Mouse (Mus musculus): Measurements from ENCODE around the gene Map3k5. TPM values are rescaled to one million over a fixed set of nuclear protein-coding genes. Genes with fewer than 3 reads are reported as not detected.

Map3k5 gene
- polyA plus RNA-seq, 1 experiment from 2014 or later: 3.3 TPM

GRCm38 (mm10) chr10:20021256-20021655, 87.0 kb downstream of the Map3k5 start:
- H3K9ac ChIP-seq: no peak overlapping the region
- no peak overlapping the region for H3K4me3 ChIP-seq (replicated peaks)
- H3K4me2 ChIP-seq: no peak overlapping the region
- no peaks in the 10 kb centered on the region for H3K27me3 ChIP-seq (replicated peaks)
- H3K9me3 ChIP-seq: no peaks in the 10 kb centered on the region
- H3K36me3 ChIP-seq: no peaks in the 10 kb centered on the region
- ATAC-seq (ENCODE audit: insufficient read depth, low FRiP score, low read depth): no peak
- H3K4me1 ChIP-seq: no peaks in the 10 kb centered on the region
- 80% methylated on average over 6 of the region's 6 CpGs for WGBS
- no peak overlapping the region for H3K27ac ChIP-seq

GRCm38 (mm10) chr10:20021670-20022468, 87.6 kb downstream of the Map3k5 start:
- Histone ChIP-seq H3K9ac (no peak overlapping the region), H3K4me1 (no peaks in the 10 kb centered on the region), H3K4me2 (no peak overlapping the region), H3K4me3 (replicated peaks) (no peak overlapping the region), H3K27ac (no peak overlapping the region), H3K27me3 (replicated peaks) (no peaks in the 10 kb centered on the region), H3K36me3 (no peaks in the 10 kb centered on the region), H3K9me3 (no peaks in the 10 kb centered on the region)
- no peak for ATAC-seq (ENCODE audit: insufficient read depth, low FRiP score, low read depth)
- WGBS: 77% methylated on average over 15 of the region's 15 CpGs

GRCm38 (mm10) chr10:20022608-20023340, 88.5 kb downstream of the Map3k5 start:
- Histone ChIP-seq H3K27ac (no peak overlapping the region), H3K4me3 (replicated peaks) (no peak overlapping the region), H3K9ac (no peak overlapping the region), H3K4me1 (no peaks in the 10 kb centered on the region), H3K4me2 (no peak overlapping the region), H3K9me3 (no peaks in the 10 kb centered on the region), H3K36me3 (no peaks in the 10 kb centered on the region), H3K27me3 (replicated peaks) (no peaks in the 10 kb centered on the region)
- WGBS: 66% methylated on average over 10 of the region's 10 CpGs
- no peak for ATAC-seq (ENCODE audit: insufficient read depth, low FRiP score, low read depth)

- no peaks in the 10 kb centered on the region for H3K27me3 ChIP-seq (replicated peaks)
- H3K4me2 ChIP-seq: no peak overlapping the region
- ATAC-seq (ENCODE audit: insufficient read depth, low FRiP score, low read depth): no peak
- WGBS: 79% methylated on average over 10 of the region's 10 CpGs
- no peak overlapping the region for H3K9ac ChIP-seq
- H3K36me3 ChIP-seq: no peaks in the 10 kb centered on the region
- H3K4me3 ChIP-seq (replicated peaks): no peak overlapping the region
- no peaks in the 10 kb centered on the region for H3K4me1 ChIP-seq
- H3K27ac ChIP-seq: no peak overlapping the region
- no peaks in the 10 kb centered on the region for H3K9me3 ChIP-seq
Measured at GRCm38 (mm10) chr10:20023524-20023923, 89.3 kb downstream of the Map3k5 start.

GRCm38 (mm10) chr10:20024891-20025290, 90.6 kb downstream of the Map3k5 start:
- H3K27ac ChIP-seq: no peak overlapping the region
- H3K27me3 ChIP-seq (replicated peaks): no peaks in the 10 kb centered on the region
- no peak overlapping the region for H3K4me2 ChIP-seq
- ATAC-seq (ENCODE audit: insufficient read depth, low FRiP score, low read depth): no peak
- H3K4me1 ChIP-seq: no peaks in the 10 kb centered on the region
- 93% methylated on average over 10 of the region's 10 CpGs for WGBS
- no peak overlapping the region for H3K4me3 ChIP-seq (replicated peaks)
- H3K9ac ChIP-seq: no peak overlapping the region
- H3K9me3 ChIP-seq: no peaks in the 10 kb centered on the region
- no peaks in the 10 kb centered on the region for H3K36me3 ChIP-seq

- ATAC-seq (ENCODE audit: insufficient read depth, low FRiP score, low read depth): no peak
- H3K4me1 ChIP-seq: no peaks in the 10 kb centered on the region
- no peaks in the 10 kb centered on the region for H3K27me3 ChIP-seq (replicated peaks)
- no peak overlapping the region for H3K4me2 ChIP-seq
- H3K36me3 ChIP-seq: no peaks in the 10 kb centered on the region
- no peaks in the 10 kb centered on the region for H3K9me3 ChIP-seq
- 66% methylated on average over 12 of the region's 12 CpGs for WGBS
- no peak overlapping the region for H3K4me3 ChIP-seq (replicated peaks)
- H3K27ac ChIP-seq: no peak overlapping the region
- H3K9ac ChIP-seq: no peak overlapping the region
Measured at GRCm38 (mm10) chr10:20025781-20026520, 91.7 kb downstream of the Map3k5 start.

GRCm38 (mm10) chr10:20030703-20031102, 96.4 kb downstream of the Map3k5 start:
- WGBS: 98% methylated on average over 1 of the region's 1 CpGs
- no peak for ATAC-seq (ENCODE audit: insufficient read depth, low FRiP score, low read depth)
- no peak overlapping the region for H3K4me2 ChIP-seq
- no peaks in the 10 kb centered on the region for H3K27me3 ChIP-seq (replicated peaks)
- H3K9me3 ChIP-seq: no peaks in the 10 kb centered on the region
- H3K4me3 ChIP-seq (replicated peaks): no peak overlapping the region
- H3K36me3 ChIP-seq: no peaks in the 10 kb centered on the region
- no peak overlapping the region for H3K27ac ChIP-seq
- H3K9ac ChIP-seq: no peak overlapping the region
- H3K4me1 ChIP-seq: no peaks in the 10 kb centered on the region

GRCm38 (mm10) chr10:20031936-20032335, 97.7 kb downstream of the Map3k5 start:
- no peaks in the 10 kb centered on the region for H3K4me1 ChIP-seq
- no peak overlapping the region for H3K27ac ChIP-seq
- H3K36me3 ChIP-seq: no peaks in the 10 kb centered on the region
- 58% methylated on average over 2 of the region's 2 CpGs for WGBS
- no peak overlapping the region for H3K4me2 ChIP-seq
- no peak overlapping the region for H3K9ac ChIP-seq
- no peak overlapping the region for H3K4me3 ChIP-seq (replicated peaks)
- no peak for ATAC-seq (ENCODE audit: insufficient read depth, low FRiP score, low read depth)
- H3K27me3 ChIP-seq (replicated peaks): no peaks in the 10 kb centered on the region
- no peaks in the 10 kb centered on the region for H3K9me3 ChIP-seq

GRCm38 (mm10) chr10:20036375-20036774, 102.1 kb downstream of the Map3k5 start:
- Histone ChIP-seq H3K4me2 (no peak overlapping the region), H3K9me3 (no peaks in the 10 kb centered on the region), H3K27ac (no peak overlapping the region), H3K4me3 (replicated peaks) (no peak overlapping the region), H3K36me3 (no peaks in the 10 kb centered on the region), H3K9ac (no peak overlapping the region), H3K4me1 (no peaks in the 10 kb centered on the region), H3K27me3 (replicated peaks) (no peaks in the 10 kb centered on the region)
- WGBS: 80% methylated on average over 2 of the region's 2 CpGs
- ATAC-seq (ENCODE audit: insufficient read depth, low FRiP score, low read depth): no peak

GRCm38 (mm10) chr10:20036846-20037245, 102.6 kb downstream of the Map3k5 start:
- no peaks in the 10 kb centered on the region for H3K9me3 ChIP-seq
- 63% methylated on average over 7 of the region's 7 CpGs for WGBS

GRCm38 (mm10) chr10:20039531-20039930, 105.3 kb downstream of the Map3k5 start:
- ATAC-seq (ENCODE audit: insufficient read depth, low FRiP score, low read depth): no peak
- no peaks in the 10 kb centered on the region for H3K4me1 ChIP-seq
- no peak overlapping the region for H3K9ac ChIP-seq
- no peaks in the 10 kb centered on the region for H3K36me3 ChIP-seq
- no peaks in the 10 kb centered on the region for H3K9me3 ChIP-seq
- 91% methylated on average over 3 of the region's 3 CpGs for WGBS
- H3K27me3 ChIP-seq (replicated peaks): no peaks in the 10 kb centered on the region
- H3K27ac ChIP-seq: no peak overlapping the region
- no peak overlapping the region for H3K4me3 ChIP-seq (replicated peaks)
- no peak overlapping the region for H3K4me2 ChIP-seq

More at GRCm38 (mm10) chr10:20036846-20037245, 102.6 kb downstream of the Map3k5 start:
- no peaks in the 10 kb centered on the region for H3K36me3 ChIP-seq
- no peak for ATAC-seq (ENCODE audit: insufficient read depth, low FRiP score, low read depth)
- H3K27ac ChIP-seq: no peak overlapping the region
- no peak overlapping the region for H3K9ac ChIP-seq
- H3K4me3 ChIP-seq (replicated peaks): no peak overlapping the region
- no peak overlapping the region for H3K4me2 ChIP-seq
- H3K4me1 ChIP-seq: no peaks in the 10 kb centered on the region
- H3K27me3 ChIP-seq (replicated peaks): no peaks in the 10 kb centered on the region

- ATAC-seq (ENCODE audit: insufficient read depth, low FRiP score, low read depth): no peak
- no peak overlapping the region for H3K4me2 ChIP-seq
- H3K4me3 ChIP-seq (replicated peaks): no peak overlapping the region
- WGBS: 50% methylated on average over 7 of the region's 7 CpGs
- no peak overlapping the region for H3K9ac ChIP-seq
- no peak overlapping the region for H3K27ac ChIP-seq
- H3K4me1 ChIP-seq: no peaks in the 10 kb centered on the region
- H3K27me3 ChIP-seq (replicated peaks): no peaks in the 10 kb centered on the region
- H3K36me3 ChIP-seq: no peaks in the 10 kb centered on the region
- H3K9me3 ChIP-seq: no peaks in the 10 kb centered on the region
Measured at GRCm38 (mm10) chr10:20040116-20040515, 105.8 kb downstream of the Map3k5 start.
